Mouse (Mus musculus) forebrain, embryonic 11.5 days (tissue): ENCODE results near the gene Ksr1. TPM values are rescaled to one million over a fixed set of nuclear protein-coding genes. Genes with fewer than 3 reads are reported as not detected.

Source experiments
- ATAC-seq: fragments of 200-750 bp; cut with Nextera tagmentation; replicated peaks from 2 replicates; pipeline ENCODE4 v1.8.0; 2017; ENCODE audit warnings: moderate TSS enrichment; ENCODE audit not compliant: low FRiP score
- DNase-seq: peaks from one replicate; pipeline ENCODE4 v3.0.0-alpha.2; 2017; ENCODE audit warnings: low spot score
- H3K27ac ChIP-seq: fragments of 300-500 bp; sonication (generic); 2 replicates; pipeline ENCODE4 v1.5.1; 2014; ENCODE audit warnings: low read depth, low read length
- H3K27me3 ChIP-seq: fragments of 300-500 bp; sonication (generic); 2 replicates; pipeline ENCODE4 v1.6.1; 2014; ENCODE audit warnings: mild to moderate bottlenecking, low read length, mixed read lengths; ENCODE audit not compliant: control insufficient read depth, insufficient read depth
- H3K36me3 ChIP-seq: fragments of 300-500 bp; sonication (generic); 2 replicates; pipeline ENCODE4 v1.6.1; 2014; ENCODE audit warnings: mild to moderate bottlenecking, low read length, moderate library complexity, mixed read lengths; ENCODE audit not compliant: control insufficient read depth, insufficient read depth
- H3K4me1 ChIP-seq: fragments of 300-500 bp; sonication (generic); replicated peaks from 2 replicates; pipeline ENCODE4 v1.6.1; 2014; ENCODE audit warnings: low read length, mixed read lengths; ENCODE audit not compliant: control insufficient read depth, insufficient read depth
- H3K4me2 ChIP-seq: fragments of 300-500 bp; sonication (generic); 2 replicates; pipeline ENCODE4 v1.6.1; 2014; ENCODE audit warnings: low read depth, mild to moderate bottlenecking, low read length, moderate library complexity, mixed read lengths; ENCODE audit not compliant: severe bottlenecking
- H3K4me3 ChIP-seq: fragments of 300-500 bp; sonication (generic); 2 replicates; pipeline ENCODE4 v1.5.1; 2014; ENCODE audit warnings: low read depth, low read length
- H3K9ac ChIP-seq: fragments of 300-500 bp; sonication (generic); 2 replicates; pipeline ENCODE4 v1.6.1; 2014; ENCODE audit warnings: low read length
- H3K9me3 ChIP-seq: fragments of 300-500 bp; sonication (generic); 2 replicates; pipeline ENCODE4 v1.6.1; 2016; ENCODE audit warnings: low read length, mixed read lengths; ENCODE audit not compliant: control insufficient read depth
- WGBS: fragments of 180-500 bp; shearing (Covaris S2); extraction: QIAGEN DNeasy Blood & Tissue Kit; methylation state at CpG from one replicate; pipeline ENCODE4 v1.1.7; 2014; 5-methylcytosine and 5-hydroxymethylcytosine counted together
- polyA plus RNA-seq: library from polyadenylated mRNA; unstranded; fragments of >200 nt; fragmentation: Nextera tagmentation; extraction: Ambion mirVana; gene quantifications from 2 replicates; pipeline ENCODE4 v1.2.1, GENCODE M21; 2014

Ksr1 gene
- polyA plus RNA-seq, 1 experiment from 2014 or later = 5.2 TPM

GRCm38 (mm10) chr11:79023751-79024150, 122.5 kb downstream of the Ksr1 start:
- no peak overlapping the region for H3K4me3 ChIP-seq
- WGBS = 69% methylated on average over 6 of the region's 6 CpGs

GRCm38 (mm10) chr11:79023342-79023741, 122.9 kb downstream of the Ksr1 start:
- no peak overlapping the region for H3K27ac ChIP-seq
- no peak overlapping the region for H3K4me3 ChIP-seq
- DNase-seq = no peak
- H3K27me3 ChIP-seq = no peaks in the 10 kb centered on the region
- no peaks in the 10 kb centered on the region for H3K9me3 ChIP-seq
- H3K4me2 ChIP-seq = no peak overlapping the region
- no peak for ATAC-seq
- H3K9ac ChIP-seq = no peak overlapping the region
- WGBS = 47% methylated on average over 7 of the region's 7 CpGs
- 0 out of 2 replicates have a peak, but pooled peaks cover 2% of the 10 kb centered on the region for H3K4me1 ChIP-seq
- no peaks in the 10 kb centered on the region; the same call in 1 of the 2 replicates for H3K36me3 ChIP-seq

More at GRCm38 (mm10) chr11:79023751-79024150, 122.5 kb downstream of the Ksr1 start:
- H3K9me3 ChIP-seq = no peaks in the 10 kb centered on the region
- DNase-seq = no peak
- H3K36me3 ChIP-seq = no peaks in the 10 kb centered on the region; the same call in 1 of the 2 replicates
- H3K27me3 ChIP-seq = no peaks in the 10 kb centered on the region
- H3K9ac ChIP-seq = no peak overlapping the region
- 0 out of 2 replicates have a peak, but pooled peaks cover 2% of the 10 kb centered on the region for H3K4me1 ChIP-seq
- H3K4me2 ChIP-seq = no peak overlapping the region
- ATAC-seq = no peak
- H3K27ac ChIP-seq = no peak overlapping the region

- Histone ChIP-seq H3K4me1 (0 out of 2 replicates have a peak, but pooled peaks cover 2% of the 10 kb centered on the region), H3K4me3 (no peak overlapping the region), H3K27me3 (no peaks in the 10 kb centered on the region), H3K36me3 (no peaks in the 10 kb centered on the region; the same call in 1 of the 2 replicates), H3K9ac (no peak overlapping the region), H3K9me3 (no peaks in the 10 kb centered on the region), H3K27ac (no peak overlapping the region), H3K4me2 (no peak overlapping the region)
- WGBS = 64% methylated on average over 4 of the region's 4 CpGs
- ATAC-seq (no peak), DNase-seq (no peak)
Observed at GRCm38 (mm10) chr11:79022836-79023235, 123.4 kb downstream of the Ksr1 start.

- Histone ChIP-seq H3K9me3 (no peaks in the 10 kb centered on the region), H3K4me2 (no peak overlapping the region), H3K36me3 (no peaks in the 10 kb centered on the region; the same call in 1 of the 2 replicates), H3K9ac (no peak overlapping the region), H3K4me3 (no peak overlapping the region), H3K27me3 (no peaks in the 10 kb centered on the region), H3K27ac (no peak overlapping the region), H3K4me1 (0 out of 2 replicates have a peak, but pooled peaks cover 2% of the 10 kb centered on the region)
- ATAC-seq (no peak), DNase-seq (no peak)
- WGBS = 86% methylated on average over 21 of the region's 21 CpGs
Observed at GRCm38 (mm10) chr11:79020535-79021045, 125.6 kb downstream of the Ksr1 start.

- H3K4me2 ChIP-seq = no peak overlapping the region
- no peaks in the 10 kb centered on the region; the same call in 1 of the 2 replicates for H3K36me3 ChIP-seq
- no peak for DNase-seq
- 0 out of 2 replicates have a peak, but pooled peaks cover 2% of the 10 kb centered on the region for H3K4me1 ChIP-seq
- H3K27ac ChIP-seq = no peak overlapping the region
- no peaks in the 10 kb centered on the region for H3K9me3 ChIP-seq
- ATAC-seq = no peak
- H3K9ac ChIP-seq = no peak overlapping the region
- no peaks in the 10 kb centered on the region for H3K27me3 ChIP-seq
- H3K4me3 ChIP-seq = no peak overlapping the region
- 86% methylated on average over 17 of the region's 17 CpGs for WGBS
Observed at GRCm38 (mm10) chr11:79019839-79020534, 126.2 kb downstream of the Ksr1 start.

GRCm38 (mm10) chr11:79018954-79019704, 127.1 kb downstream of the Ksr1 start:
- Histone ChIP-seq H3K27me3 (no peaks in the 10 kb centered on the region), H3K4me1 (0 out of 2 replicates have a peak, but pooled peaks cover 2% of the 10 kb centered on the region), H3K4me2 (no peak overlapping the region), H3K36me3 (no peaks in the 10 kb centered on the region; the same call in 1 of the 2 replicates), H3K9ac (no peak overlapping the region), H3K9me3 (no peaks in the 10 kb centered on the region), H3K4me3 (no peak overlapping the region), H3K27ac (no peak overlapping the region)
- DNase-seq (peak; percentile 86), ATAC-seq (no peak)
- WGBS = 49% methylated on average over 11 of the region's 11 CpGs

- Histone ChIP-seq H3K36me3 (no peaks in the 10 kb centered on the region; the same call in 1 of the 2 replicates), H3K9ac (no peak overlapping the region; the same call in 1 of the 2 replicates), H3K27me3 (no peaks in the 10 kb centered on the region), H3K27ac (no peak overlapping the region), H3K4me1 (no peaks in the 10 kb centered on the region), H3K4me3 (no peak overlapping the region), H3K9me3 (no peaks in the 10 kb centered on the region), H3K4me2 (no peak overlapping the region)
- 85% methylated on average over 7 of the region's 7 CpGs for WGBS
- ATAC-seq (no peak), DNase-seq (no peak)
Observed at GRCm38 (mm10) chr11:79017161-79017606, 129.0 kb downstream of the Ksr1 start.

GRCm38 (mm10) chr11:79016236-79016635, 130.0 kb downstream of the Ksr1 start:
- H3K4me2 ChIP-seq = no peak overlapping the region
- H3K27me3 ChIP-seq = no peaks in the 10 kb centered on the region
- H3K27ac ChIP-seq = no peak overlapping the region
- H3K4me1 ChIP-seq = no peaks in the 10 kb centered on the region
- WGBS = 59% methylated on average over 12 of the region's 12 CpGs
- no peak for ATAC-seq
- no peaks in the 10 kb centered on the region; the same call in 1 of the 2 replicates for H3K36me3 ChIP-seq
- H3K9ac ChIP-seq = no peak overlapping the region
- H3K4me3 ChIP-seq = no peak overlapping the region
- peak; percentile 47 for DNase-seq
- H3K9me3 ChIP-seq = no peaks in the 10 kb centered on the region
